Mouse (Mus musculus): ENCODE measurements at regions not wholly inside any gene's neighbourhood (a gene's known extent, or its start where the extent isn't known, plus 50 kb on each side); places are given as distances from the start of the nearest gene placed in this dataset.
A peak's percentile ranks its signal among the peaks of the same experiment; 100 is the strongest.

GRCm38 (mm10) chr6:112197445-112197844 lies 76.1 kb upstream of the Lmcd1 start:
- TF ChIP-seq CTCF (IDR thresholded peaks at IDR 0.05; ENCODE audit: low read depth, low read length) (peak; percentile 66), POLR2A (IDR thresholded peaks at IDR 0.05; ENCODE audit: borderline replicate concordance, low read depth, low read length) (no peak)
